Mouse (Mus musculus): Measurements from ENCODE around the gene Mob3c.
A peak's percentile ranks its signal among the peaks of the same experiment; 100 is the strongest.

Gene Mob3c

GRCm38 (mm10) chr4:115832040-115832439 lies 4.1 kb downstream of the Mob3c start:
- DNase-seq (ENCODE audit: inconsistent age in 2 of 2, low spot score in 1 of 2), result no peak

DNA sequence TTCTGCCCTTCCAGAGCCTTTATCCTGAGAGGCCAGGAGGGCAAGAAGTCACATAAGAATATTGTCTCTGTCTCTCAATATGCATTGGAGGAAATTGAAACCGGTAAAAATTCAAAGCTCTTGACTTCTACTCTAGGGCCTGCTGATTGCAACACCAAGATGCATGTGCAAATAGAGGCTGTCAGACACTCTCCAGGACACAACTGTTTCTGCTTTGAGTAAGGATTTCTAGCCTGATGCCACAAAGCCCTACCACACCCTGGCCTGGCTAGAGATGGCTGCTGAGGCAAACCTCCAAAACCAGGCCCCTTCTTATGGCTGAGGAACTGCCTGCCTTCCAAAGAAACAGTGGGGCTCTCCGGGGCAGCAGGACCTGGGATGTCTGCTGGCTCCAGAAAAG lies 7.7 kb downstream of the Mob3c start:
- DNase-seq (ENCODE audit: inconsistent age in 2 of 2, low spot score in 1 of 2), result no peak

DNA sequence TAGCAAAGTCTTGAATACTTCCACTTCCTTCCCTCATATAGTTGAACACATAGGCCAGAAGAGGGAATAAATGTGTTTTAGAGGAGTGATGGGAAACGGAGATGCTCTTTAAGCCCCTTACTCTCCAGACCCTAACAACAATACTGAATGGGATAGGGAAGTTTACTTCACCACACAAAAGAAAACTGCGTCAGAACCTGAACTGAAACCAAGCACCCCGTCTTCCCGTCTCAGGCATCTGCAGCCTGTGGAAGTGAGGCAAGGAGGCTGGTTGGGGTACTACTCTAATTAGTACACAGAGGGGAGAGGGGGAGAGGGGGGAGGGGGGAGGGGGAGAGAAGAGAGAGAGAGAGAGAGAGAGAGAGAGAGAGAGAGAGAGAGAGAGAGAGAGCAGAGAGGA lies 10.3 kb downstream of the Mob3c start:
- DNase-seq (ENCODE audit: inconsistent age in 2 of 2, low spot score in 1 of 2), result peak in 1 of 2 experiments; percentile 50

- DNase-seq (ENCODE audit: inconsistent age in 2 of 2, low spot score in 1 of 2), result peak; percentile 95 to 97
Measured at GRCm38 (mm10) chr4:115838696-115839641, 11.1 kb downstream of the Mob3c start, which contains the start of gene Mknk1. Gene Mknk1 (plus strand): TSS chr4:115839198.

GRCm38 (mm10) chr4:115839956-115840355 lies 12.1 kb downstream of the Mob3c start:
- peak in 1 of 2 experiments; percentile 70 for DNase-seq (ENCODE audit: inconsistent age in 2 of 2, low spot score in 1 of 2)

- DNase-seq (ENCODE audit: inconsistent age in 2 of 2, low spot score in 1 of 2), result peak in 1 of 2 experiments; percentile 30
Measured at GRCm38 (mm10) chr4:115840842-115841241, 12.9 kb downstream of the Mob3c start.

DNA sequence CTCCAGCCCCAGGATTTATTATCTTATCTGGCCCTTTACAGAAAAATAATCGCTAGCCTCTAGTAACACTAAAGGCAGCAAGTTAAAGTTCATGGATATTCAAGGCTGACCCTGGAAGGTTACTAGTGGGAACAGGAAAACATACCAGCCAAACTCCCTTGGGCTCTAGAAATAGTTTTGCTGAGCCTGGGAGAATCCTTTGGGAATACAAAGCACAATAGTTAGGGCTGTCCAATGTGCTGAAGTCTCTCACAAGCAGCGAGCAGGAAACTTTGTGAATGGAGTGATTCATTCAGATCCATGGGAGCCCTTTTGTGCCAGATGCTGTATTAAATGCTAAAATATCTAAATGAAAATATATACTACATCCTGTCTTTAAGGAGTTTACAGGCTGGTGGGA lies 18.8 kb downstream of the Mob3c start:
- DNase-seq (ENCODE audit: inconsistent age in 2 of 2, low spot score in 1 of 2), result no peak

GRCm38 (mm10) chr4:115847377-115847776 lies 19.5 kb downstream of the Mob3c start:
- DNase-seq (ENCODE audit: inconsistent age in 2 of 2, low spot score in 1 of 2), result peak in 1 of 2 experiments; percentile 36

DNA sequence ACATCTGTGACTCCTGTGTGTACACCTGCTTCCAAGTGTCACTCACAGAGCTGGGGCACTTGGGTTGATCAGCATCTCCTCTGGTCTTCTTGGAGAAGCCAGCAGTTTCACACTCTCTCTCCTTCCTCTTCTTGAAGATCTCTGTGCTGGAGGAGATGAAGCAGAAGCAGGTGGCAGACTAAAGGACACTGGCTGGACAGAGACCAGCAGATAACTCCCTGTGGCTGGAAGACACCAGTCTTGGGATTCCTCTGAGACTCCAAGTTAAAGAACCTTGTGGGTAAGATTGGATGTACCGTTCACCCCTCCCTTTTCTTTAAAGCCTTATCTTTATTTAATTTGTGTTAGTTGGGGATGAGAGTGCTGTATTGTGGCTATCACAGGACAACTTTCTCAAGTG lies 20.2 kb downstream of the Mob3c start:
- no peak for DNase-seq (ENCODE audit: inconsistent age in 2 of 2, low spot score in 1 of 2)

DNA sequence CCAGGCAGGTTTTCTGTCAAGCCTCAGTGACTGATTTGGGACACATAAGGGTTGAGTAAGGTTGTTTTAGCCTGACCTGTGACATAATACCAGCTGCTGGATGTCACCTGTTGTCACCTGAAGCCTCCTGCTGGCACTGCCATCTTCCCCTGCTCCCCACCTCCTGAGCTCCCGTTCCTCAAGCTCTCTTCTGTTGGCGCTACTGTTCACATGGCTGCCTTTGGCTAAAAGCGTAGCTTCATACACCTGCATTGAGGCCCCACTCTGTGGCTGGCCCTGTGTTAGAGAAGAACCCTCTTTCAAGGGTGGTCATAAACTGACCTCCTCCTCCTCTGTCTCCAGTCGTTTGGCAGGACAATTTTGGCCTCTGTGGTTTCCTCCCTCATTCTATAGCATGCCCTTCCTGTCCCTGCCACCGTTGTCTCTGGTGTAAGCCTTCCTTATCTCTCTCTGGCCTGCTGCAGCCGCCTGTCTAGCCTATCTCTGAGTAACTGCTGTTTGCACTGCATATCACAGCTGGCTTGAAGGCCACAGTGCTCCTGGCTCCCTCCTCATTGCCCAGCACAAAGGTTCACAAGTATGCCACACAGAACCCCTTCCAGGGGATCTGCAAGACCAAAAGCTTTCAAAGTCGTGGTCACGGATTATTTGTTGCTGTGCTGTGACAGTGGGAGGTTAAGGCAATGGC lies 21.2 kb downstream of the Mob3c start:
- DNase-seq (ENCODE audit: inconsistent age in 2 of 2, low spot score in 1 of 2), result no peak

DNA sequence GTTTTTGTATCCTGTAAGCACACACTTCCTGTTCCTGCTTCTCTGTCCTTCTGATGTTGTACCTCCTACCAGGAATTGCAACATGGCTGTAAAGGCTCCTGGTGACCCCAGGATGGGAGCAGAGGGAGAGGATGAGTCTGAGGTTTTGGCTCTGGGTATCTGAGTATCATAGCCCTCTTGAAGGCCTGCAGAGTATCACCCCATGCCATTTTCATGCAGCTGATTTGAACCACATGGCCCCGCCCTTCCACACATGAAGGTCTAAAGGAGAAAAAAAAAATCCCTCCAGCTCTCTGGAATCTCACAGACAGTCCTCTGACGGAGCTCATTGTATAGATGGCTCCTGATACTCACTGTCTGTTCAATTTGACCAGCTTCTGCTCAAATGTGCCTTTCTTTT lies 22.2 kb downstream of the Mob3c start:
- no peak for DNase-seq (ENCODE audit: inconsistent age in 2 of 2, low spot score in 1 of 2)

DNA sequence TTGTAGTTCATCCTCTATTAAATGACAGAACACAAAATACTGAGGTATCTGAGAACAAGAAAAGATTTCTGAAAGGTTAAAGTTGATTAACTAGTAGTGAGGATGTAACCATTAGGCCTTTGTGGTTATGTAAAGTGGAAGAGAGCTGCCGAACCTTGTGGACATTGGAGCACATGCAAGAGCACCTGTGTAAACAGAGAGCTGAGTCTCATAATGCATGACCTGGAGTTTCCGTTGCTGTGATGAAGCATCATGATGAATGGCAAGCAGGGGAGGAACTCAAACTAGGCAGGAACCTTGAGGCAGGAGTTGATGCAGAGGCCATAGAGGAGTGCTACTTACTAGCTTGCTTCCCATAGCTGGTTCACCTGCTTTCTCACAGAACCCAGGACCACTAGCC lies 22.7 kb downstream of the Mob3c start:
- no peak for DNase-seq (ENCODE audit: inconsistent age in 2 of 2, low spot score in 1 of 2)

DNA sequence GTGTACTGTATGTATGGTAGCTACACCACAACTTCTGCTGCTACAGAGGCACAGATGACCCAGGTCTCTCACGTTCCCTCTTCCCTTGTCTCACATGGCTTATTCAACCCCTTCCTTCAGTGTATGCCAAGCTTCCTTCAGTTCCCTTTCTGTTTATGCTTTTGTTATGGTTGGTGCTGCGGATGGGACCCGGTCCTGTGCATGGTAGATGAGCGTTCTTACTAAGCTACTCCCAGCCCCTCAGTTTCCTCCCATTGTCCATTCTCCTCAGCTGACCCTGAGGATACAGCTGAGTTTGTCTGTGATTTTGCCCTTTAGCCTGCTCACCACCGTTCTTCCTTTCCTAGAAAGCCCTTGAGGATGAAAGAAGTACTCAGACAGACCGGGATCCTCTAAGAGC lies 23.7 kb downstream of the Mob3c start:
- DNase-seq (ENCODE audit: inconsistent age in 2 of 2, low spot score in 1 of 2), result no peak

- no peak for DNase-seq (ENCODE audit: inconsistent age in 2 of 2, low spot score in 1 of 2)
Measured at GRCm38 (mm10) chr4:115855100-115855499, 27.2 kb downstream of the Mob3c start.

GRCm38 (mm10) chr4:115855609-115856008 lies 27.7 kb downstream of the Mob3c start:
- no peak for DNase-seq (ENCODE audit: inconsistent age in 2 of 2, low spot score in 1 of 2)

- no peak for DNase-seq (ENCODE audit: inconsistent age in 2 of 2, low spot score in 1 of 2)
Measured at GRCm38 (mm10) chr4:115856282-115856681, 28.4 kb downstream of the Mob3c start.

DNA sequence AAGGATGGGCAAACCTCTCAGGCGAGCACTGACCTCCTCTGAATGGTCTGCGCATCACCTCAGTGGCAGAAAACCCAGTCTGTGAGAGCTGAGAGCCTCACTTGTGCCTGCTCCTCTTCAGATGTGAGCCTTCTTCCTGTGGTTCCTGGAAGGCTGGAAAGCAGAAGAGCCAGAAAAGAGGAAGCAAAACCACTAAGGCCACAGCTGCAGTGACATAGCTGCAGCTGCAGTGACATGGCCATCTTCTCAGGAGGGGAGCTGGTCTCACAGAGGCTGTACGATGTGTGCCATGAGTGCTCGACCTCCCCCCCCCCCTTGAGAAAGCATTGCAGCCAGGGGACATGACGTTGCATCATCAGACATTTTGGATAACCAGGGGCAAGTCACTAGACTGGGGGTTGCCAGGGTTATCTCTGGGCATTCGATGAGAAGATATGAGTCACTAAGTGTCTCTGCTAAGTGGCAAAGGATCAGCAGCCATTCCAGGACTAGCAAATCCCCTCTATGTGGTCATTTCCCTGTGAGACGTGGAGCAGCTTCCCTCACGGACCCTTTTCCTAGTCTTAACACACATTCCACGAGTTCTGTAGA lies 29.5 kb downstream of the Mob3c start:
- DNase-seq (ENCODE audit: inconsistent age in 2 of 2, low spot score in 1 of 2), result peak in 1 of 2 experiments; percentile 63

DNA sequence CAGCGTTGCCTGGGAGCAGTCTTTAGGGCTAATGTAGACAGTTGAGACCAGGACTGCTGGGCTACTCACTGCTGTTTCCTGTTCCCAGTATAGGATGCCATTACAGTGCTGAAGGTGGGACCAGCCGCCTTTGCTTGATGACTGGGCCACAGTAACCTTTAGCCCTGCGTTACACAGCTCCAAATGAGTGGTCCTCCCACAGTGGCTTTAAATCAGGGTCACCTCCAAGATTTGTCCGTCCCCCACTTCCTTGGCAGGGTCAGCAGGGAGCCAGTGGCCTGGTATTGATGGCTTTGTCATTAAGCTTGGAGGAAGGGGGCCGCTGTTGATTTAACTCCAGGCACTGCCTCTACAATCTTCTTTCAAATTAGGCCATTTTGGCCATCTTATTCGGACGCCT lies 35.5 kb downstream of the Mob3c start:
- DNase-seq (ENCODE audit: inconsistent age in 2 of 2, low spot score in 1 of 2), result no peak

GRCm38 (mm10) chr4:115863880-115864279 lies 36.0 kb downstream of the Mob3c start:
- no peak for DNase-seq (ENCODE audit: inconsistent age in 2 of 2, low spot score in 1 of 2)

GRCm38 (mm10) chr4:115869512-115870210 lies 41.8 kb downstream of the Mob3c start:
- no peak for DNase-seq (ENCODE audit: inconsistent age in 2 of 2, low spot score in 1 of 2)

DNA sequence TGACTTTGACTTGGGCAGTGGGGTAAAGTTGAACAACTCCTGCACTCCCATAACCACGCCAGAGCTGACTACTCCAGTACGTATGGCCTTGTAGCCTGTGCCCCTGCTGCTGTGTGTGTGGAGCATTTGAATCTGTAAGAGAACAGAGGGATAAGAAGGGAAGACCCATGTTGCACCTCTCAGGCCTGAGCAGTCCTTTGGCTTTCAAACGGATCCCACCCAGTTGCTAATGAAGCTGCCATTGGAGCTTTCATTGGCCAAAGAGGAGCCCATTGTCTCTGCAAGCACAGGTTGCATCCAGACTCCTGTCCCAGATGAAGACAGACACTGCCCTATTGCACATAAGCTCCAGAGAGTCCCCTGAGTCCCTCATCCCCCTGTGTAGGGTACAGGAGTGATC lies 45.3 kb downstream of the Mob3c start:
- DNase-seq (ENCODE audit: inconsistent age in 2 of 2, low spot score in 1 of 2), result no peak

Data from adrenal gland, adult (tissue).